Mouse (Mus musculus) thymus, adult 2 months (tissue): ENCODE measurements around the gene Rhox2h. TPM values are rescaled to one million over a fixed set of nuclear protein-coding genes. Genes with fewer than 3 reads are reported as not detected.

Experiments
- polyA plus RNA-seq: library from polyadenylated mRNA; depleted of rRNA; stranded (reverse); fragments of >200 nt; gene quantifications from 2 replicates; pipeline ENCODE4 v1.2.3, GENCODE M21; 2012; rRNA removed

Rhox2h gene
- polyA plus RNA-seq, 1 experiment: not detected

Other genes with a start within 250 kb of the Rhox2h start
- 0.48 and 0.54 TPM in 2 replicates for gene Rhox4b, start 240.8 kb downstream of the Rhox2h start, polyA plus RNA-seq
- gene Rhox2c, start 219.6 kb downstream of the Rhox2h start, polyA plus RNA-seq: not detected in 2 replicates
- not detected in 2 replicates for gene Rhox3c, start 214.7 kb downstream of the Rhox2h start, polyA plus RNA-seq
- not detected in 2 replicates for gene Rhox4c, start 192.9 kb downstream of the Rhox2h start, polyA plus RNA-seq
- not detected in 2 replicates for gene Rhox2d, start 179.8 kb downstream of the Rhox2h start, polyA plus RNA-seq
- not detected in 2 replicates for gene Rhox4d, start 158.9 kb downstream of the Rhox2h start, polyA plus RNA-seq
- not detected in 2 replicates for gene Rhox2e, start 142.8 kb downstream of the Rhox2h start, polyA plus RNA-seq
- gene Rhox3e, start 131.3 kb downstream of the Rhox2h start, polyA plus RNA-seq: not detected in 2 replicates
- gene Rhox4e, start 115.9 kb downstream of the Rhox2h start, polyA plus RNA-seq: not detected in 2 replicates
- gene Rhox2f, start 101.9 kb downstream of the Rhox2h start, polyA plus RNA-seq: not detected in 2 replicates
- gene Rhox3f, start 92.3 kb downstream of the Rhox2h start, polyA plus RNA-seq: not detected in 2 replicates
- not detected in 2 replicates for gene Rhox4f, start 65.6 kb downstream of the Rhox2h start, polyA plus RNA-seq
- gene Rhox3g, start 44.7 kb downstream of the Rhox2h start, polyA plus RNA-seq: not detected in 2 replicates
- gene Rhox2g, start 29.8 kb downstream of the Rhox2h start, polyA plus RNA-seq: not detected in 2 replicates
- not detected in 2 replicates for gene Rhox4g, start 21.9 kb downstream of the Rhox2h start, polyA plus RNA-seq
- not detected in 2 replicates for gene Rhox3h, start 4.5 kb downstream of the Rhox2h start, polyA plus RNA-seq
- not detected in 2 replicates for gene Rhox5, start 131.6 kb upstream of the Rhox2h start, polyA plus RNA-seq
- gene Rhox6, start 153.6 kb upstream of the Rhox2h start, polyA plus RNA-seq: 0.13 TPM in 1 of 2 replicates, not detected in the other
- gene Rhox7a, start 158.4 kb upstream of the Rhox2h start, polyA plus RNA-seq: not detected in 2 replicates
- not detected in 2 replicates for gene Rhox8, start 205.7 kb upstream of the Rhox2h start, polyA plus RNA-seq
- not detected in 2 replicates for gene Rhox7b, start 224.0 kb upstream of the Rhox2h start, polyA plus RNA-seq
- not detected in 2 replicates for gene Rhox9, start 228.5 kb upstream of the Rhox2h start, polyA plus RNA-seq